Mouse (Mus musculus) midbrain, embryonic 12.5 days (tissue): ENCODE results near the gene Stat5a. TPM values are rescaled to one million over a fixed set of nuclear protein-coding genes. Genes with fewer than 3 reads are reported as not detected.

ENCODE experiments used
- ATAC-seq: fragments of 200-750 bp; cut with Nextera tagmentation; 2 replicates; pipeline ENCODE4 v1.8.0; 2017; ENCODE audit warnings: low read depth, moderate TSS enrichment, moderate library complexity; ENCODE audit not compliant: low FRiP score
- H3K27ac ChIP-seq: fragments of 300-500 bp; sonication (generic); replicated peaks from 2 replicates; pipeline ENCODE4 v1.5.1; 2016; ENCODE audit warnings: mild to moderate bottlenecking
- H3K27me3 ChIP-seq: fragments of 300-500 bp; sonication (generic); 2 replicates; pipeline ENCODE4 v1.6.1; 2016; ENCODE audit warnings: mild to moderate bottlenecking
- H3K36me3 ChIP-seq: fragments of 300-500 bp; sonication (generic); 2 replicates; pipeline ENCODE4 v1.6.1; 2016
- H3K4me1 ChIP-seq: fragments of 300-500 bp; sonication (generic); 2 replicates; pipeline ENCODE4 v1.6.1; 2016
- H3K4me2 ChIP-seq: fragments of 300-500 bp; sonication (generic); replicated peaks from 2 replicates; pipeline ENCODE4 v1.6.1; 2016; ENCODE audit warnings: mild to moderate bottlenecking, moderate library complexity
- H3K4me3 ChIP-seq: fragments of 300-500 bp; sonication (generic); 2 replicates; pipeline ENCODE4 v1.5.1; 2016; ENCODE audit warnings: mild to moderate bottlenecking
- H3K9ac ChIP-seq: fragments of 300-500 bp; sonication (generic); replicated peaks from 2 replicates; pipeline ENCODE4 v1.6.1; 2016; ENCODE audit warnings: mild to moderate bottlenecking, moderate library complexity
- H3K9me3 ChIP-seq: fragments of 300-500 bp; sonication (generic); 2 replicates; pipeline ENCODE4 v1.6.1; 2016; ENCODE audit warnings: mild to moderate bottlenecking
- WGBS: fragments of 180-500 bp; shearing (Covaris S2); methylation state at CpG from one replicate; pipeline ENCODE4 v1.1.7; 2016; 5-methylcytosine and 5-hydroxymethylcytosine counted together
- polyA plus RNA-seq: library from polyadenylated mRNA; unstranded; fragments of >200 nt; fragmentation: Nextera tagmentation; extraction: Ambion mirVana; gene quantifications from 2 replicates; pipeline ENCODE4 v1.2.1, GENCODE M21; 2016

Stat5a gene
- polyA plus RNA-seq, 1 experiment from 2014 or later = 1.8 TPM

DNA sequence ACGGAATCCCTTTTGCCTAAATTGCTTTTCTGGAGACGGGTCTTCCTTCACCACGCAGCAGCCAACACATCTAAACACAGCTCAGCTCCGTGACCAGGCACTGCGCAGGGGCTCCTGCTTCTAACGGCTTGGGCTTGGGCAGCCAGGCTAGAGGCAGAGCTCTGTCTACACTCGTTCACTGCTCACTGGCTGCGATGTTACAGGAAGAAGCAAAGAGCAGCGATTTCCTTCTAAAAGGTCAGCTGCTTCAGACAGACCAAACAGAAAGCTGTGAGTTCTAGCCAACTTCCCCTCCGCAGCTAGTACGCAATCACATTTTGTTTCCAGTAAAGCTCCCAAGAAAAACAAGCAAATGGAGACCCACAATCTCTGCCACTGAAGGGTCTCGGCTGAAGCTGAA lies 36.8 kb upstream of the Stat5a start:
- no peak overlapping the region for H3K4me3 ChIP-seq
- H3K36me3 ChIP-seq = no peaks in the 10 kb centered on the region
- 77% methylated on average over 12 of the region's 12 CpGs for WGBS
- no peak overlapping the region for H3K4me2 ChIP-seq
- no peak overlapping the region for H3K9ac ChIP-seq
- no peaks in the 10 kb centered on the region for H3K27me3 ChIP-seq
- no peaks in the 10 kb centered on the region for H3K9me3 ChIP-seq
- ATAC-seq = no peak
- H3K27ac ChIP-seq = no peak overlapping the region
- H3K4me1 ChIP-seq = peaks cover 8% of the 10 kb centered on the region; the same call in 1 of the 2 replicates

DNA sequence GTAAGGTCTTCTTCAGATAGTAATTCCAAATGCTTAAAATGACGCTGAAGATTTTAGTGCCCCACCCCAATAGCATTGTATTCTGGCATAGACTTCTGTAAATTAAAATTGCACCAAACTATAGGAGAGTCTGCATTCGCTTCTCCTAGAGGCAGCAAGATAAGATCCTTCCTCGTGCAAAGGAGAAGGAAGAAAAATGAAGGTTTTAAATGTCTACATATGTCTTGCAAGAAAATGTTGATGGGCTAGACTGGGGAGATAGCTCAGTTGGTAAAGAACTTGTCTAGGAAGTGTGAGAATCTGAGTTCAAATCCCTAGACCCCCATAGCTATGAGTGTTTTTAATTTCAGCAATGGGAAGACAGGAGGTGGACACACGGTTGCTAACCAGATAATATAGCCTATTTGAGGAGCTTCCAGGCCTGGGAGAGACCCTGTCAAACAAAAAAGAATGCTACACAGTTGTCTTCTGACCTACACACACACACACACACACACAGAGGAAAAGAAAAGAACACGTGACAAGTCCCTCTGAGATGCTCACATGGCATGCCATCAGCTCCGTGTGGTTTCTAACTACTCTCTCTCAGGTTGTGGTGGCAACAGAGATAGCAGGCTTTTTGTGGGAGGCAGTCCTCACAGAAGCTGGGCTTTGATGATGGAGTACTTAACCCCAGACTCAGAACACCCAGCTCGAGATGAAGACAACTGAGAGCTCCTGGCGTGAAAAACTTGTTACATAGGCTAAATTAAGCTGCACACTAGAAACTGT lies 35.4 kb upstream of the Stat5a start:
- Histone ChIP-seq H3K9me3 (no peaks in the 10 kb centered on the region), H3K4me3 (no peak overlapping the region), H3K27me3 (no peaks in the 10 kb centered on the region), H3K27ac (no peak overlapping the region), H3K36me3 (no peaks in the 10 kb centered on the region), H3K4me1 (peaks cover 11% of the 10 kb centered on the region; the same call in 1 of the 2 replicates), H3K4me2 (no peak overlapping the region), H3K9ac (no peak overlapping the region)
- ATAC-seq = no peak
- WGBS = 78% methylated on average over 8 of the region's 8 CpGs

GRCm38 (mm10) chr11:100824496-100824895 lies 34.7 kb upstream of the Stat5a start:
- Histone ChIP-seq H3K9ac (no peak overlapping the region), H3K4me3 (no peak overlapping the region), H3K4me1 (peaks cover 15% of the 10 kb centered on the region; the same call in 1 of the 2 replicates), H3K27ac (no peak overlapping the region), H3K4me2 (no peak overlapping the region), H3K27me3 (no peaks in the 10 kb centered on the region), H3K36me3 (no peaks in the 10 kb centered on the region), H3K9me3 (no peaks in the 10 kb centered on the region)
- 91% methylated on average over 7 of the region's 7 CpGs for WGBS
- no peak for ATAC-seq

GRCm38 (mm10) chr11:100825451-100825850 lies 33.7 kb upstream of the Stat5a start:
- 87% methylated on average over 9 of the region's 9 CpGs for WGBS
- H3K36me3 ChIP-seq = no peaks in the 10 kb centered on the region
- ATAC-seq = no peak
- H3K9ac ChIP-seq = no peak overlapping the region
- no peak overlapping the region for H3K27ac ChIP-seq
- H3K9me3 ChIP-seq = no peaks in the 10 kb centered on the region
- no peak overlapping the region for H3K4me3 ChIP-seq
- H3K4me2 ChIP-seq = no peak overlapping the region
- H3K27me3 ChIP-seq = no peaks in the 10 kb centered on the region
- peaks cover 19% of the 10 kb centered on the region; the same call in 1 of the 2 replicates for H3K4me1 ChIP-seq

DNA sequence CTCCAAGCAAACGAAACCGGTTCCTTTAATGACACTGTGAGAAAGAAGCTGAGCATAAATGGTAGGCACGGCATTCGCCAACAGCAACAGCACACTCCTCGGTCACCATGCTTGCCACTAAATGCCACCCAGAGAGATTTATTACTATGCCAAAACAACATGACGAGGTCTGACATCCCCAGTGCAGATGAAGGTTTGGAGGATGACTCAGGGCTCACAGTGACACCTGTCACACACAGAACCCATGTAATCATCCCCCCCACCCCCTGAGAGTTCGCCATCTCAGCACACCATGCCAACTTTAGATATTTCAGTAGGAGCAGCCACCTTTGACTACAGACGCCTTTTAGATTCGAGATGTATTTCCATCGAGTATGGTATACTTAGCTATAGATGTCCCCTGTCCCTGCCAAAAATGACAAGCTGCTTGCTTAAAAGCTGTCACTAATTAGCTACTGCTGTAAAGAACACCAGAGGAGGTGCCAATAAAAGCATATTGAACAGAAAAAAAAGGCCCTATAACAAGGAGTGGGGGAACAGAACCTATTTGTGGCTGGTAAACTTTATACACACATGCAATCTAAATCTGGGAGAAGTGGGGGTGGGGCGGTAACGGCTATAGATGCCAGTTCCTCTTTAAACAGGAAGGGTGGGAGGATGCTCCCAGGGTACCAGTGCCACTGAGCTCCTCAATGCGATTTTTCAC lies 32.8 kb upstream of the Stat5a start:
- H3K4me2 ChIP-seq = no peak overlapping the region
- WGBS = 91% methylated on average over 13 of the region's 13 CpGs
- ATAC-seq = no peak

GRCm38 (mm10) chr11:100828676-100829151 lies 30.4 kb upstream of the Stat5a start:
- no peaks in the 10 kb centered on the region for H3K9me3 ChIP-seq
- no peaks in the 10 kb centered on the region for H3K36me3 ChIP-seq
- no peak overlapping the region for H3K27ac ChIP-seq
- H3K4me2 ChIP-seq = no peak overlapping the region
- 53% methylated on average over 10 of the region's 10 CpGs for WGBS
- no peak for ATAC-seq
- H3K4me3 ChIP-seq = no peak overlapping the region
- no peaks in the 10 kb centered on the region for H3K27me3 ChIP-seq
- peaks cover 19% of the 10 kb centered on the region; the same call in 1 of the 2 replicates for H3K4me1 ChIP-seq
- H3K9ac ChIP-seq = no peak overlapping the region

More for the DNA sequence above, 32.8 kb upstream of the Stat5a start:
- Histone ChIP-seq H3K9ac (no peak overlapping the region), H3K4me3 (no peak overlapping the region), H3K9me3 (no peaks in the 10 kb centered on the region), H3K27ac (no peak overlapping the region), H3K27me3 (no peaks in the 10 kb centered on the region), H3K4me1 (peaks cover 19% of the 10 kb centered on the region; the same call in 1 of the 2 replicates), H3K36me3 (no peaks in the 10 kb centered on the region)

- ATAC-seq = no peak
- Histone ChIP-seq H3K9me3 (no peaks in the 10 kb centered on the region), H3K36me3 (no peaks in the 10 kb centered on the region), H3K4me3 (no peak overlapping the region), H3K27me3 (no peaks in the 10 kb centered on the region), H3K4me2 (no peak overlapping the region), H3K4me1 (peaks cover 19% of the 10 kb centered on the region; the same call in 1 of the 2 replicates), H3K27ac (no peak overlapping the region), H3K9ac (no peak overlapping the region)
- WGBS = 33% methylated on average over 12 of the region's 12 CpGs
These were observed 29.5 kb upstream of the Stat5a start for GRCm38 (mm10) chr11:100829691-100830090.

DNA sequence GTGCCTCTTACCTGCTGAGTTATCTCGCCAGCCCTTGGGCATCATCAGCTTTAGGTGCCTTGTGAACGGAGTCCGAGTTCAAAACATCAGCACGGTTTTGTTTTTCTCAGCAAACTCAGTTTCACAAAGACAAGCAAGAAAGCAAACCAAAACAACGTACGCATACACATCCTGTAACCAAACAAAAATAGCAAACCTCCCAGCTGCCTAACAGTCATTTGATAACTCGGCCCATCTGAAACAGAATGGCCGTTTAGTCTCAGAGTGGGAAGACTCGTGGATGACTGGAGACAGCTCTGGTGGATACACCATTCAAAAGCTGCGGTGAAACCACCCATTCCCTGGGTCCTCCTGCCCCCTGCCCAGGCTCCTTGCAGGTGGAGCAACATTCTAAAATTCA lies 27.8 kb upstream of the Stat5a start:
- no peaks in the 10 kb centered on the region for H3K9me3 ChIP-seq
- no peak overlapping the region for H3K4me3 ChIP-seq
- H3K4me1 ChIP-seq = peaks cover 15% of the 10 kb centered on the region; the same call in 1 of the 2 replicates
- no peak overlapping the region for H3K9ac ChIP-seq
- H3K27me3 ChIP-seq = no peaks in the 10 kb centered on the region
- no peaks in the 10 kb centered on the region for H3K36me3 ChIP-seq
- ATAC-seq = no peak
- no peak overlapping the region for H3K27ac ChIP-seq
- WGBS = 82% methylated on average over 10 of the region's 10 CpGs
- H3K4me2 ChIP-seq = no peak overlapping the region

GRCm38 (mm10) chr11:100833466-100833865 lies 25.7 kb upstream of the Stat5a start:
- Histone ChIP-seq H3K4me1 (peaks cover 11% of the 10 kb centered on the region; the same call in 1 of the 2 replicates), H3K9me3 (peaks cover 4% of the 10 kb centered on the region; the same call in 1 of the 2 replicates), H3K27me3 (no peaks in the 10 kb centered on the region), H3K36me3 (no peaks in the 10 kb centered on the region), H3K9ac (no peak overlapping the region), H3K4me2 (no peak overlapping the region), H3K4me3 (no peak overlapping the region), H3K27ac (no peak overlapping the region)
- 78% methylated on average over 7 of the region's 7 CpGs for WGBS
- no peak for ATAC-seq

DNA sequence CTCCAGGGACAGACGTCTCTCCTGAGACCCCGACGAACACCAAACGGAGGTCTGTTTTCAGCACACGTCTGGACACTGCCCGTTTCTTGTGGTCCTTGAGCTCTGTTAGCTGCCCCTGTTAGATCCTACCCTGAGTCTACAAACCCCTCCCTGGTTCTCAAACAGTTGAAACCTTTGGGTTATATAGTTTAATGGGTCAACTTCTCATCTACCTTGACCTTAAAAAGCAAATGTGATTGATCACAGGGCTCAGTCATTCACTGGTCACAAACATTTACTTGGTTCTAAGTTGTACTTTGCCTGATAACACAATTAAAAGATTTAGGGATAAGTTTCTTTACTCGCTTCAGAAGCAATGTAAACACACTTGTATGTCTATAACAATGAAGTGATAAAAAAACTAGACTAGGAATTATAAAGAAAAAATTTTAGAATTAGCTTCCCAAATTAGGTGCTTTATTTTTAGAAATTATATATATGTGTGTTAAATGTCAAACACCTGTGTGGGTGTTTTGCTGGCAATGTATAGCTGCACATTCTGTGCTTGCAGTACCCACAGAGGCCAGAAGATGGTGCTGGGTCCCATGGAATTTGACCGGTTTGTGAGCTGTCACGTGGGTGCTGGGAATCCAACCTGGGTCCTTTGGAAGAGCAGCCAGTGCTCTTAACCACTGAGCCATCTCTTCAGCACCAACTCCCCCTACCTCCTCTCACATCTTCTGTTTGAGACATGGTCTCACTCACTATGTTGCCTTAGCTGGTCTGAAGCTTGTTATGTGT lies 22.0 kb upstream of the Stat5a start:
- no peaks in the 10 kb centered on the region for H3K36me3 ChIP-seq
- 83% methylated on average over 9 of the region's 9 CpGs for WGBS
- no peak for ATAC-seq
- no peaks in the 10 kb centered on the region for H3K27me3 ChIP-seq
- no peak overlapping the region for H3K27ac ChIP-seq
- peaks cover 4% of the 10 kb centered on the region; the same call in 1 of the 2 replicates for H3K9me3 ChIP-seq
- H3K9ac ChIP-seq = no peak overlapping the region
- no peaks in the 10 kb centered on the region for H3K4me1 ChIP-seq
- no peak overlapping the region for H3K4me3 ChIP-seq
- H3K4me2 ChIP-seq = no peak overlapping the region

GRCm38 (mm10) chr11:100838894-100839293 lies 20.3 kb upstream of the Stat5a start:
- no peak for ATAC-seq
- whole genome bisulfite sequencing = 94% methylated on average over 9 of the region's 9 CpGs

More at GRCm38 (mm10) chr11:100838894-100839293, 20.3 kb upstream of the Stat5a start:
- Histone ChIP-seq H3K9me3 (peaks cover 4% of the 10 kb centered on the region; the same call in 1 of the 2 replicates), H3K4me1 (no peaks in the 10 kb centered on the region), H3K4me2 (no peak overlapping the region), H3K27ac (no peak overlapping the region), H3K36me3 (no peaks in the 10 kb centered on the region), H3K27me3 (no peaks in the 10 kb centered on the region), H3K9ac (no peak overlapping the region), H3K4me3 (no peak overlapping the region)
